ENCODE assay signal across 9 mouse cellular contexts in the genomic region with DNA sequence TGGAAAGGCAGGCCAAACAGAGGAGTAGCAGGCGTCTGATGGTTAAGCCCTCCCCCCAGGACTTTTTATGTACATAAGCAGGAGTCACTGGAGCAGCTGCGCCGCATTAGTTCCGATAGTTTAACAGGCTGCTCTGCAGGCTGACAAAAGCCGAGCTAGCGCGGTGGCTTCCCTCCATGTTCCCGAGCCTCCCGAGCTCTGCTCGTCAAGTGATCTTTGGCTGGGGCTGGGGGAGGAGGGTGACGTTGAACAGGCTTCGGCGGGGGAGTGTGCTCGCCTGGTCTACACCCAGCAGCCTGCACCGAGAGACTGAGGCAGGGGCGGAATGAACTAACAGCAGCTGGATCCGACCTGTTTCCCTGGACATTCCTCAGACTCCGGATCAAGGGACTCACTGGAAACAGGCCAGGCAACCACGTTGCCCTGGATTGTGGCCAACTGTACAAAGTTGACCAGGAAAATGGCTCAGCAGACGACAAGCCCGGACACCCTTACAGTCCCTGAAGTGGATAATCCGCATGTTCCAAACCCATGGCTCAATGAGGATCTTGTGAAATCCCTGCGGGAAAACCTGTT.
DNase-seq lines count a peak whose midpoint lies in the region; ATAC-seq and TF ChIP-seq lines count a peak whose summit lies in the region.
"Had no signal": no experiment of that assay in that cellular context is flagged by ENCODE, and none has a peak within 500 bp of the region (broad histone marks: within the 10 kb centered on the region; RNA-seq: fewer than 3 reads in every experiment).

No protein-coding gene starts in this region.

- H3K4me1 ChIP-seq in embryonic facial prominence, embryonic 10.5 days, result peaks cover 33% of the 10 kb centered on the region
- peaks cover 12% of the 10 kb centered on the region for H3K4me1 ChIP-seq in limb, embryonic 13.5 days
- H3K4me1 ChIP-seq in midbrain, embryonic 13.5 days (replicated peaks), result peaks cover 26% of the 10 kb centered on the region
- H3K4me1 ChIP-seq in stomach, postnatal 0 days (replicated peaks; ENCODE audit: control insufficient read depth, insufficient read depth), result no peaks in the 10 kb centered on the region

- H3K36me3 ChIP-seq in embryonic facial prominence, embryonic 10.5 days (replicated peaks), result no peaks in the 10 kb centered on the region
- H3K36me3 ChIP-seq in limb, embryonic 13.5 days, result no peaks in the 10 kb centered on the region
- no peaks in the 10 kb centered on the region for H3K36me3 ChIP-seq in midbrain, embryonic 13.5 days
- H3K36me3 ChIP-seq in stomach, postnatal 0 days (ENCODE audit: control insufficient read depth, insufficient read depth, low read length), result no peaks in the 10 kb centered on the region
- H3K36me3 ChIP-seq: G1E had no signal

- no peak for TF ChIP-seq CTCF in stomach, postnatal 0 days (IDR thresholded peaks at IDR 0.05; ENCODE audit: low read depth)

- no peaks in the 10 kb centered on the region for H3K27me3 ChIP-seq in embryonic facial prominence, embryonic 10.5 days (replicated peaks; ENCODE audit: low read depth, poor library complexity, severe bottlenecking)
- no peaks in the 10 kb centered on the region for H3K27me3 ChIP-seq in limb, embryonic 13.5 days
- H3K27me3 ChIP-seq in midbrain, embryonic 13.5 days, result no peaks in the 10 kb centered on the region
- H3K27me3 ChIP-seq in stomach, postnatal 0 days (ENCODE audit: control insufficient read depth, insufficient read depth, low read length), result no peaks in the 10 kb centered on the region

- peak; percentile 95 for ATAC-seq in limb, embryonic 13.5 days (ENCODE audit: low FRiP score, low read depth)
- peak; percentile 91 for ATAC-seq in midbrain, embryonic 13.5 days
- ATAC-seq in stomach, postnatal 0 days (ENCODE audit: low FRiP score, low TSS enrichment), result peak; percentile 87

- H3K9ac ChIP-seq in limb, embryonic 13.5 days, result peak overlapping the region; percentile 65
- peak overlapping the region; percentile 64 for H3K9ac ChIP-seq in midbrain, embryonic 13.5 days (replicated peaks)
- H3K9ac ChIP-seq in stomach, postnatal 0 days (ENCODE audit: low read length), result peak overlapping the region; percentile 70

- WGBS in embryonic facial prominence, embryonic 10.5 days, result under 1% methylated on average over 23 of the region's 23 CpGs
- WGBS in limb, embryonic 13.5 days, result 0% methylated on average over 23 of the region's 23 CpGs
- under 1% methylated on average over 23 of the region's 23 CpGs for WGBS in midbrain, embryonic 13.5 days
- 0% methylated on average over 23 of the region's 23 CpGs for WGBS in stomach, postnatal 0 days

- peak; percentile 5 to 28 for DNase-seq in spleen, postnatal 10 days (ENCODE audit: low spot score in 2 of 2)
- no peak for DNase-seq in spleen, adult 12 weeks (ENCODE audit: low spot score)
- peak; percentile 86 for DNase-seq in embryonic facial prominence, embryonic 10.5 days (ENCODE audit: low spot score)
- DNase-seq in heart, adult 18-20 months, result peak; percentile 52 to 69
- peak; percentile 93 for DNase-seq in kidney, adult 18-20 months
- peak; percentile 78 for DNase-seq in stomach, postnatal 0 days (ENCODE audit: low spot score)

- peak overlapping the region; percentile 93 for H3K27ac ChIP-seq in embryonic facial prominence, embryonic 10.5 days (replicated peaks)
- H3K27ac ChIP-seq in limb, embryonic 13.5 days, result peak overlapping the region; percentile 65
- peak overlapping the region; percentile 68 for H3K27ac ChIP-seq in midbrain, embryonic 13.5 days
- peak overlapping the region; percentile 96 for H3K27ac ChIP-seq in stomach, postnatal 0 days (replicated peaks)

- peak; percentile 60 for TF ChIP-seq EP300 in stomach, postnatal 0 days (optimal IDR thresholded peaks at IDR 0.05)

- H3K4me3 ChIP-seq in embryonic facial prominence, embryonic 10.5 days, result peak overlapping the region; percentile 69
- H3K4me3 ChIP-seq in limb, embryonic 13.5 days, result peak overlapping the region; percentile 47
- H3K4me3 ChIP-seq in midbrain, embryonic 13.5 days (replicated peaks), result peak overlapping the region; percentile 52
- peak overlapping the region; percentile 65 for H3K4me3 ChIP-seq in stomach, postnatal 0 days (ENCODE audit: low read depth, low read length)

- H3K9me3 ChIP-seq in embryonic facial prominence, embryonic 10.5 days, result no peaks in the 10 kb centered on the region
- H3K9me3 ChIP-seq in limb, embryonic 13.5 days, result no peaks in the 10 kb centered on the region
- H3K9me3 ChIP-seq in midbrain, embryonic 13.5 days, result no peaks in the 10 kb centered on the region
- no peaks in the 10 kb centered on the region for H3K9me3 ChIP-seq in stomach, postnatal 0 days (ENCODE audit: control insufficient read depth, low read length)
- H3K9me3 ChIP-seq: G1E had no signal

- peak overlapping the region; percentile 86 for H3K4me2 ChIP-seq in limb, embryonic 13.5 days (replicated peaks)
- peak overlapping the region; percentile 87 for H3K4me2 ChIP-seq in midbrain, embryonic 13.5 days (replicated peaks)
- H3K4me2 ChIP-seq in stomach, postnatal 0 days (replicated peaks; ENCODE audit: low read depth), result peak overlapping the region; percentile 78
